Mouse (Mus musculus) ZHBTc4 (cell line): ENCODE measurements at regions not wholly inside any gene's neighbourhood (a gene's known extent, or its start where the extent isn't known, plus 50 kb on each side); places are given as distances from the start of the nearest gene placed in this dataset.

Experiments
- DNase-seq: peaks from one replicate; pipeline ENCODE4 v3.0.0-alpha.2; 2011; ENCODE audit warnings: low read depth, low spot score

- no peak for DNase-seq
Measured at GRCm38 (mm10) chr10:84024294-84024693, 301.6 kb downstream of the 1500009L16Rik start.

DNA sequence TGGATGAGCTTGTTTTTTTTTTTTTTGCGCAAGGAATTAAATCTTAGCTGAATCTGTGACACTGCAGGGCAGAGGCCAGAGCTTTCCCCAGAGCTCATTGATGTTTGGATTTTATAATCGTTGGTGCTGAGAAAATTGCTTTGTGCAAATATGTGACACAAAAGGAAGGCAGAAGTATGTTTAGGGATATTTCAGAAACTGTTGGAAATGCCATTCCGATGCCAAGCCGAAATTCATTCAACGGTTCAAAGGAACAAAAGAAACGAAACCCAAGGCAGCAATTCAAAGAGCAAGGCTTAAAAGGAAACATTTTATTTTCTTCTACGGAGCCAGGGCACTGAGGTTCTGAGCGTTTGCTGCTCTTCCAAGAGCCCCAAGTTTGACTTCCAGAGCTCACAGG, 302.2 kb downstream of the 1500009L16Rik start:
- no peak for DNase-seq

GRCm38 (mm10) chr10:84026798-84027197, 304.1 kb downstream of the 1500009L16Rik start:
- DNase-seq, result no peak

DNA sequence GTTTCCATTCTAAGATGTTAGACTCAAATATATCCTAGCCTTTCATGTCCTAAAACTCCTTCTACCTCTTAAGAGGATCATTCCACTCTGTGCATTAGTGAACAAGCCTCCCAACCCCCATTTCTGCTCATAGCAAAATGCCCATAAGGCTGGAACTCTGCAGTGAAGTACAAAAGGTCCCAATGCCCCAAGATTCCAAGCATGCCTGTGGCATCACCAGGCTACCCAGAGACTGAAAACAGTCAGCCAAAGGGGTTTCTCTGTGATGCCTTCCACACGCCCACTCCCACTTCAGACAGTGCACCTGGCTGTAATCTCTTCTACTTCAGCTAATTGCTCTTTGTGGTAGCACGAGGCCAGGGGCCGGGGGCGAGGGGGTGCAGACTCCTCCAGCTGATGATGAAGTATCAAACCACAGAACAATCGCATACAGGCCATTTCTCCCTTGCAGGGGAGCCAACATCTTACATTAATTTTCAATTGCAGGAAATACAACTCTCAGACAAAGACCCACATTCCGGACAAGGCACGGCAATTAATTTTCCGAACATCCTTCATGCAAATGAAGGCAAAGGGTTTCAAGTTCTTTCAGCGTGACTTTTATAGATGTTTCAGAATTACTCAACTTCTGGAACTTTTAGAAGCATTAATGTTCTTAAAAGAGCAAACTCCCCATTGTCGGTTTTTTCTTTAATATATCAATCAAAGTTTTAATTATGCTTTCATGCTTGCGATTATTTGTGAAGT, 313.6 kb downstream of the 1500009L16Rik start:
- no peak for DNase-seq

- no peak for DNase-seq
Measured at GRCm38 (mm10) chr10:84048706-84049105, 326.0 kb downstream of the 1500009L16Rik start.

DNA sequence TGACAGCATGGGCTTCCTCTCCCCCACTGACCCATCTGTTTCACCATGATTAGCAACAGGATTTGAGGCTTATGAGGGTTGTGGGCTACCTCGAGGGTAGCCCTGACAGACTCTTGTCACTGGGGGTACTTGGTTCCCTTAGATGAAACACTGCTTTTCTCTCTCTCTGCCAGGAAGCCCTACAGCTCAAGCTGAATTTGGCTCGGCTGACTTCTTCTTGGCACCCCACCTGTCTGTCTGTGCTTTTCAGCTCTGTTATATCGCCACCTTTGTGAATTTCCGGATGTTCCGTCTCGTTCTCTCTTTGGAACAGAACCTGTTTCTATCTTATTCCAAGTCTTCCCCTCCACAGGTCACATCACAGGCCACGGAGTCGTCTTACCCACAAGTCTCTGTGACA, 330.0 kb downstream of the 1500009L16Rik start:
- DNase-seq, result no peak

- DNase-seq, result no peak
Measured at GRCm38 (mm10) chr10:84054551-84055336, 332.1 kb downstream of the 1500009L16Rik start.

DNA sequence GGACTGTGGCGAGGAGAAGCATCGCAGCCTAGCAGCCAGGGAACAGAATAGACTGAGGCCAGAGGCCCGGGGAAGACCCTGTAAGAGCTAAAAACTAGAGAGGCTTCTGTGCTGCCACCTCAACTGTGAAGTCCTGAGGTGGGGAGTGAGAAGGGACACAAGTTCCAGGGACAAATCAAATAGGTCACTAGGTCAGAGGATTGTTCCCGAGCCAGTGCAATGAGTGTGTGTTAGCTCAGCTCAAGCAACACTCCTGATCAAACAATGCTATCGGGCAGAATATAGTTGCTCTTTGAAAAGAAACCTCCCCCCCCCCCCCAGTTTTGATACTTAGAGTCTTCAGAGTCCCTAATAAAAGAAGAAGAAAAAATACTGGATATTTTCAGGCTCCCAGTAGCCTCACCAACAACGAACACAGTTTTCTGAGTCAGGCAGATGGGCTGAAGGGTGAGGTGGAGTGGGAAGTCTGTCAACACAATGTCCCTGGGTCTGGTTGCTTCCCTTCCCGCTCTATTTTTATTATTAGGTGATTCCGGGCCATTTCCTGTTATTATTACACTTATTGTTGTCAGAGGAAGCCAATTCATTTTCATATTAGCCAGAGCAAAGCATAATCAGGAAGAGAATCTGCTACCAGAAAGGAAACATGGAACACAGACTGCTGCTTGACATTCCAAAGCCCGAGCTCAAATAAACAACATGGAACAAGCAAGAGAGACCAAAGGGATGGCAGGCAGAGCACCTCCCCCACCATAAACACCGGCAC, 332.9 kb downstream of the 1500009L16Rik start:
- DNase-seq, result no peak

DNA sequence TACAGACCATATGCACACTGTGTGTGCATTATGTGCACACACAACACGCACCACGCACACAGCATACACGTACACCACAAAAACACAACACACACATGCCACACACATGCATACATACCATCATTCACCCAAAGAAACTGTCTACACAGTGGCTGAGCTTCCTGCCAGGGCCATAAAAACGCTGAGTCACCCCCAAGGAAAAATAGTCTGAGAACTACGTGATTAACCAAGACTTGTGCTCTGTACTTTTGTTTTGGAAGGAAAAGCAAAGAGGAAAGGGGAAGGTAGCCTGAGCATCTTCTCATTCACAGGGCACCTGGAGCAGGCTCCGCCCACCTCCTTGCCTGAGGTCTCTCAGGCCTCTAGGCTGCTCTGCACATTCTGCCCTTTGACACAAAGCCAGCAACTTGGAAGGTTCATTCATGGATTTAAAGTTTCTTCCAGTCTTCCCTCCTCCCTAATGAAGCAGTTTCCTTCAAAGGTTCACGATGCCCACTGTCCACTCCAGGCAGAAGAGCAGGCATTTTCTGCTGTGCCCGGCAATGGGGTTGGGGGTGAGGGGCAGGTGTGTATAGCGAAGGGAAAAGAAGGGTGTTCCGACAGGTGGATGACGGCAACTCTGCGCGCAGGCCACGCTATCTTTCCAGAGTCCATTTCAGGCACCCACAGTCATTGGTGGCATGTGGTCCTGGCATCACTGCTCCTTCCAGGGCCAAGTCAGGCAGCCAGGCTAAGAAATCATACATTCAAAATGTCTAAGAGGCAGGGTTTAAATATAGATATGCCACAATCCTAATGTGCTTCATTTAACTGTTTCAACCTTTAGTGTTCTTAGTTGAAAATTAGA, 333.9 kb downstream of the 1500009L16Rik start:
- peak; percentile 28 for DNase-seq

- no peak for DNase-seq
Measured at GRCm38 (mm10) chr10:84058301-84058700, 335.6 kb downstream of the 1500009L16Rik start.

- DNase-seq, result peak; percentile 33
Measured at GRCm38 (mm10) chr10:84059646-84060491, 337.2 kb downstream of the 1500009L16Rik start.

DNA sequence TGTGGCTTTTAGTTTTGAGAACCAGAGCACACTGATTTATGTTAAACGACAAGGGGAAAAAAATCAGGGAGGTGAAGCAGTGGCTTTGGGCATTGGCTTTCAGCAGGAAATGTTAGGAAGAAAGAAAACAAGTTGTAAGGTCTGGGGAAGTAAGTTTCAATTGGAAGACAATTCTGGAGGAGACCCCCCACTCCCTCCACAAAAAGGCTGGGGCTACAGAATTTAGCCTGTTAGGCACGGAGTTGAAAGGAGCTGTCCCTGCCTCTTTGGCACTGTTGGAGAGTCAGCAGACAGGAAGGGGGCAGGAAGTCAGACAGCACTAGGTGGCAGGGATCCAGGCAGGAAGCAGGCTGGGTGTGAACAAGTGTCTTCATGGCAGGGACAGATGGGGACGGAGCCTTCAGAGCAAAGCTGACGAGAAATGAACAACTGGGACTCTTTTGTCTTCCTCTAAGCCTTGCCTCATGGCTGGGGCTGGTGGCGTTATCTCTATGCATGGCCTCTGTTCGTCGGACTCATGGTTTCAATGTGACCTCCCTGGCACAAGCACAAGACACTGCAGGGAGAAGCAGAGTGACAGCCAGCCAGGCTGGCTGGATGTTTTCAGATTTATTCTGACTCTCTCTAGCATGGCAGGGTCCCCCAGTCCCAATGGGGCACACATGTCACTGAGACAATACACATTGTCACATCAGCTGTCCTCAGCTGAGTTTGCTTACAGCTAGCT, 338.0 kb downstream of the 1500009L16Rik start:
- DNase-seq, result no peak

GRCm38 (mm10) chr10:84067052-84067650, 344.5 kb downstream of the 1500009L16Rik start:
- DNase-seq, result no peak

DNA sequence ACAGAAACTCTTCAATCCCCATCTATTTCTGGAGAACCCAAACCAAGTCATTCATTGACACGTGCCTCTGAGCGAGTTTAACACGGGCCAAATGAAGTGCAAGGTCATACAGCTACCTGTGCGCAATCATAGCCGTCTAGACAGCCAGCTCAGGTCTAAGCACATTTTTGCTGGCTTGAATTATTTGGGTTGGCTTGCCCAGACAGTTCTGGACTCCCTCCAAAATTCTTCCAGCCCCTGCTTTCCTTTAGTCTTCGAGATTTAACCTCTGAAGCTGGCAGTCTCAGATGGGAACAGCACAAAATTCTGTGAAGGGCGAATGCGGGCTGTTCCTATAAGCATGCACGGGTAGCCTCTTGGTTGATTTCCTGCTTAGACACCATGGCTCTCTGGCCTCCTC, 347.1 kb downstream of the 1500009L16Rik start:
- no peak for DNase-seq

- no peak for DNase-seq
Measured at GRCm38 (mm10) chr10:84072866-84073483, 350.3 kb downstream of the 1500009L16Rik start.

- DNase-seq, result no peak
Measured at GRCm38 (mm10) chr10:84075581-84075980, 352.9 kb downstream of the 1500009L16Rik start.

- DNase-seq, result no peak
Measured at GRCm38 (mm10) chr10:84080236-84080635, 357.6 kb downstream of the 1500009L16Rik start.

DNA sequence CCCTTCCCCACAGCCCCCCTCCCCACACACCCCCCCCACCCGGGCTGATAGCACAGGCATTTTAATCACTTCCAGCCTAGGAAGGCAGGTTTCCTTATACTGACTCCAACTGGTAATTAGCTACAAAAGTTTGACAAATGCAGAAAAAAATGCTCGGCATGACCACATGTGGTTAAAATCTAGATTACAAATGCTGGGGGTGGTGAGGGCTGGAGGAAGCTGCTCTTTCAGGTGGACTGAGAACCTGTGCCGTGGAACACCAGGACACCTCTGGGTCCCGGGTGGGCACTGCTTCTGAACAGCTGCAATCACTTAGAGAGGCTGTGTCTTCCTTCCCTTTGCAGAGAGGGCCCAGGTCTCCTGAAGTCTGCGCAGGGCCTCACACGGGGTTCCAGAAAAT, 358.7 kb downstream of the Nuak1 start:
- DNase-seq, result no peak

DNA sequence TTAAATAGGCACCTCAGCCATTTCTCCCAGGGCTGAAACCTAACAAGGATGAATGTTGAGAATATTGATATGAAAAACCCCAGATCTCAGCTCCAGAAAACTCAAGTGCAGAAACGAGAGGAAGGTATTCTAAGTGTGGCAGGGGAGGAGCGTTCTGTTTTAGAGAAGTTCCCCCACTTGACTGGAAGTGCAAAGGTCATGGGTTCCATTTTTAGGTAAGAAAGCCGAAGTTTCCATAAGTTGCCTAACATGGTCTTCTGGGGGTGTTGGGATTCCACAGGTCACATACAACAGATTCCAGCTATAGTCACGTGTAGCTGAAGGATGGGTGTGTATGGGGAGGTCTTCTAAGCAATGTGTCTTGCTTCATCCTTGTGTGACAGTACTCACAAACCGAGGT, 352.9 kb downstream of the Nuak1 start:
- DNase-seq, result no peak
